Mouse (Mus musculus): ENCODE results near the gene Anks1. TPM values are rescaled to one million over a fixed set of nuclear protein-coding genes. Genes with fewer than 3 reads are reported as not detected.

The Anks1 gene
- polyA plus RNA-seq, 1 experiment from 2014 or later: 19.0 TPM

DNA sequence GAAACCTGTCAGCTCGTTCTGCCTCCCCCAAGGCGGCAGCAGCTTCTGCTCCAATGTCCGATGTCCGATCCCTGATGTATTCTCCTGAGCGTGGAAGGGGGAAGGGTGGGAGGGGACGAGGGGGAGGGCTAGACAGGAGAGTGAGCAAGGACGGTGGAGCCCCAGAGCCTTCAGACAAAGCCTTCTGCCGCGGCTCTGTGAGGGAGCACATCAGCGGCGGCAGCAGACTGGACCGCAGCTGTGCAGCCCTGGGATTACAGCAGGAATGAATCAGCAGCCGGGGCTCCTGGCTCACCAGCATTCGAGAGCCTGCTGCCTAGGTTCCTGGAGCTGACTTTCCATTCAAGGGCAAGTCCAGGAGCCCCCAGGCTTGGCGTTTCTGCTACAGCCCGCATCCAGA lies 131.5 kb downstream of the Anks1 start:
- Histone ChIP-seq H3K9ac (replicated peaks) (no peak overlapping the region), H3K27me3 (peaks cover 3% of the 10 kb centered on the region; the same call in 1 of the 2 replicates), H3K4me1 (replicated peaks) (peaks cover 31% of the 10 kb centered on the region), H3K27ac (peak overlapping the region; percentile 66), H3K36me3 (peaks cover 78% of the 10 kb centered on the region), H3K4me2 (peak overlapping the region; percentile 4; the same call in 1 of the 2 replicates), H3K4me3 (replicated peaks) (no peak overlapping the region), H3K9me3 (no peaks in the 10 kb centered on the region)
- ATAC-seq (ENCODE audit: insufficient number of reproducible peaks, insufficient read depth, low FRiP score, low TSS enrichment, low read depth): no peak
- WGBS: 46% methylated on average over 16 of the region's 16 CpGs

DNA sequence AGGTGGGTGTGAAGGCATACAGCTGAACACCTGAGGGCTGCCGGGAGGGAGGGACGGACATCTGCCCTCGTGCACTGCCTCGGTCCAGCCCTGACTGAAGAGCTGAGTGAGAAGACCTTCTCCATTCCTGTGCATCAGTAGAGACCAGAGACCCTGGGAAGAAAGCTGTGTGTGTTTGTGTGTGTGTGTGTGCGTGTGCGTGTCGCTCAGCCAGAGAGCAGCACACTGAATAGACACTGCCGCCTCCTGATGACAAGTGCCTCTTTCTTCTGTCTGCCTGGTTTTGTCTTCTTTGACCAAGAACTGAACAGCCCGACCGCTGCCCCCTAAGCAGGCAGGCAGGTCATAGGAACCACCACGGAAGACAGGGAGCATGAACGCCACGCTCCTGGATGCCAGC lies 132.2 kb downstream of the Anks1 start:
- peaks cover 3% of the 10 kb centered on the region; the same call in 1 of the 2 replicates for H3K27me3 ChIP-seq
- H3K4me2 ChIP-seq: 0 out of 2 replicates have a peak overlapping the region, but pooled peaks have one; percentile 4
- H3K9ac ChIP-seq (replicated peaks): no peak overlapping the region
- no peak for ATAC-seq (ENCODE audit: insufficient number of reproducible peaks, insufficient read depth, low FRiP score, low TSS enrichment, low read depth)
- no peak overlapping the region for H3K4me3 ChIP-seq (replicated peaks)
- 93% methylated on average over 13 of the region's 13 CpGs for WGBS
- no peak overlapping the region for H3K27ac ChIP-seq
- H3K9me3 ChIP-seq: no peaks in the 10 kb centered on the region
- peaks cover 77% of the 10 kb centered on the region for H3K36me3 ChIP-seq
- peaks cover 31% of the 10 kb centered on the region for H3K4me1 ChIP-seq (replicated peaks)

DNA sequence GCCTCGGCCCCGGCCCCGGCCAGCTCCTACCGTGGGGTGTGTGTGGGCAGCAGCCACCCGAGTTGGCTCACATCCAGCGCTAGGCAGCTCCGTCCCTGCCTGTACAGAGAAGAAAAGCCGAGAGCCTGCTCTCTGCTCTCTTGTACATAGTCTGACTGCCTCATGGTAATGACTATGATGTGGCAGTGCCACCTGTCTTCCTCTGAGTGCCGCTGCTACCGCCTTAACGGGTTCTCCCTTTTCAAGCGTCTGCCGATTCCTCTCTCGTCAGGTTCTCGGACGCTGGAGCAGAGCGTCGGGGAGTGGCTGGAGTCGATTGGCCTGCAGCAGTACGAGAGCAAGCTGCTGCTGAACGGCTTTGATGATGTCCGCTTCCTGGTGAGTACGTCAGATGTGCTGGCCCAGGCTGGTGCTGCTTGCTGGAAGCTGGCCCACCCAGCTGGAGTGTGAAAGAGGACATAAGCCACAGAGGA lies 133.2 kb downstream of the Anks1 start:
- Histone ChIP-seq H3K36me3 (peaks cover 86% of the 10 kb centered on the region), H3K27me3 (peaks cover 3% of the 10 kb centered on the region; the same call in 1 of the 2 replicates), H3K4me1 (replicated peaks) (peaks cover 24% of the 10 kb centered on the region), H3K4me2 (no peak overlapping the region), H3K27ac (0 out of 2 replicates have a peak overlapping the region, but pooled peaks have one; percentile 7), H3K4me3 (replicated peaks) (no peak overlapping the region), H3K9ac (replicated peaks) (no peak overlapping the region), H3K9me3 (no peaks in the 10 kb centered on the region)
- 0 out of 2 replicates have a peak, but pooled peaks have one; percentile 1 for ATAC-seq (ENCODE audit: insufficient number of reproducible peaks, insufficient read depth, low FRiP score, low TSS enrichment, low read depth)
- 53% methylated on average over 23 of the region's 23 CpGs for WGBS

DNA sequence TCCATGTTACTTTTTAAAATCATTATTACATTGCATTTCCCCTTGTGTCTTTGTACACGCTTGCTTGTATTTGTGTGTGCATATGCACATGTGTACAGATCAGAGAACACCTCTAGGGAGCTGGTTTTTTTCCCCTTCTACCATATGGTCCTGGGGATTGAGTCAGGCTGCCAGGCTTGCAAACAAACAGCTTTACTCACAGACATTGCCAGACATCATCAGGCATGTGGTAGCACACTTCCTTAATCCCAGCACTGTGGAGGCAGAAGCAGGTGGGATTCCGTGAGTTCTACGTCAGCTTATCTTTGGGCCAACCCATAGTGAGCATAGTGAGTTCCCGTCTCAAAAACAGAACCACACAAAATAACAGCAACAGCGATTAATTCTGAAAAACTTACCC lies 137.9 kb downstream of the Anks1 start:
- Histone ChIP-seq H3K9me3 (no peaks in the 10 kb centered on the region), H3K27me3 (no peaks in the 10 kb centered on the region), H3K4me2 (no peak overlapping the region), H3K4me3 (replicated peaks) (no peak overlapping the region), H3K36me3 (peaks cover 80% of the 10 kb centered on the region), H3K4me1 (replicated peaks) (peaks cover 6% of the 10 kb centered on the region), H3K9ac (replicated peaks) (no peak overlapping the region), H3K27ac (no peak overlapping the region)
- ATAC-seq (ENCODE audit: insufficient number of reproducible peaks, insufficient read depth, low FRiP score, low TSS enrichment, low read depth): no peak
- 92% methylated on average over 5 of the region's 5 CpGs for WGBS

DNA sequence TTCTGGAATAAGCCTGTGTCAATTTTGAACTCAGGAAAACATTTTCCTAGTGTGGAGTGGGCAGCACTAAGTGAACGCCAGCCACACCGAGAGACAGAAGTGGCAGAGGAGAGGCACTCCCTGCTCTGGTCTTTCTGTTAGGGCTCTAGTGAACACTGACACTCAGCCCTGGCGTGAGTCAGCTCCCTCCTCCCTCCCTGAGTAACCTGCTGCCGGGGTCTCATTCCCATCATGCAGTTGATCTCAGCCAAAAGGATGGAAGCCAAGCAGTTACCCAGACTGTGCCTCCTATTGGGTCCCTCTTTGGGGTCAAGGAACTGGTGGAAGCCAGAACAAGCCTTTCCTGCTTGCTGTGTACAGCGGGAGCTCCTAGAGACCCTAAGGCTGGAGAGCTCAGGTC lies 138.4 kb downstream of the Anks1 start:
- WGBS: 77% methylated on average over 5 of the region's 5 CpGs
- H3K9ac ChIP-seq (replicated peaks): no peak overlapping the region
- H3K4me3 ChIP-seq (replicated peaks): no peak overlapping the region
- H3K27ac ChIP-seq: no peak overlapping the region
- no peaks in the 10 kb centered on the region for H3K9me3 ChIP-seq
- peaks cover 3% of the 10 kb centered on the region; the same call in 1 of the 2 replicates for H3K4me1 ChIP-seq (replicated peaks)
- H3K36me3 ChIP-seq: peaks cover 80% of the 10 kb centered on the region
- H3K4me2 ChIP-seq: no peak overlapping the region
- no peak for ATAC-seq (ENCODE audit: insufficient number of reproducible peaks, insufficient read depth, low FRiP score, low TSS enrichment, low read depth)
- H3K27me3 ChIP-seq: no peaks in the 10 kb centered on the region

DNA sequence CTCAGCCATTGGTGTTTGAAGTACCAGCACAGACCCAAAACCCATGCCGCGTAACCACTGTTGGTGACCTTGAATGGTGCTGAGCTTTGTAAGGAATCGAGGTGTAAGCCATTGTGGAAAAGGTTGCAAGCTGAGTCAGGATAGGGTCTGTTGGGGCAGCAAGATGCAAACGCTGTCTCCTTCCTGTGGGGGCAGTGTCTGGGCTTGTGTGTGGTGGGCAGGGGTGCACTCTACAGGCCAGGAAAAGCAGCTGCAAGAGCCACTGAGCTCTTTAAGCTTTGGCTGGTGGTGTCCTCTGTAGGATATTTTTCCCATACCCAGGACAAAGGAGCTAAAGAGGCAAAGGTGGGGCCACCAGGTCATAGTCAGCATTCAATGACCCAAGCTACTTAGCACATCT lies 139.3 kb downstream of the Anks1 start:
- Histone ChIP-seq H3K9me3 (no peaks in the 10 kb centered on the region), H3K9ac (replicated peaks) (no peak overlapping the region), H3K4me2 (no peak overlapping the region), H3K36me3 (peaks cover 80% of the 10 kb centered on the region), H3K4me1 (replicated peaks) (0 out of 2 replicates have a peak, but pooled peaks cover 3% of the 10 kb centered on the region), H3K27ac (no peak overlapping the region), H3K27me3 (no peaks in the 10 kb centered on the region), H3K4me3 (replicated peaks) (no peak overlapping the region)
- ATAC-seq (ENCODE audit: insufficient number of reproducible peaks, insufficient read depth, low FRiP score, low TSS enrichment, low read depth): no peak
- WGBS: 48% methylated on average over 4 of the region's 4 CpGs

DNA sequence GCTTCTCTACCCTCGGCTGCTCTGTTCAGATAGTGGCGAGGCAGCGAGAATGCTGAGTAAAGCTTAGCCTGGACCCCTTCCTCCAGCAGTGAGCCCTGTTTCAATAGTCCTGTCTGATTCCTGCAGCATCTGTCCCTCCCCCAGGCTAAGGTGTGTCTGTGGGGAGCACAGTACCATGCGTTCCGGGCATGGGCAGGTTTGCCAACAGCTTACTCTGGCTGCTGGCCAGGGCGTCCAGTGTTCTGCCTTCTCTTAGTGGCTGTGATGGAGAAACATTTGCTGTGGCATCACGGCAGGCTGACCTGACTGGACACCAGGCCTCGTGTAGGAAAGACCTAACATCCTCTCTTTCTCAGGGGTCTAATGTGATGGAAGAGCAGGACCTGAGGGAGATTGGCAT lies 141.1 kb downstream of the Anks1 start:
- ATAC-seq (ENCODE audit: insufficient number of reproducible peaks, insufficient read depth, low FRiP score, low TSS enrichment, low read depth): no peak
- H3K4me1 ChIP-seq (replicated peaks): 0 out of 2 replicates have a peak, but pooled peaks cover 3% of the 10 kb centered on the region
- H3K4me2 ChIP-seq: no peak overlapping the region
- H3K27ac ChIP-seq: no peak overlapping the region
- no peak overlapping the region for H3K9ac ChIP-seq (replicated peaks)
- H3K4me3 ChIP-seq (replicated peaks): no peak overlapping the region
- peaks cover 85% of the 10 kb centered on the region for H3K36me3 ChIP-seq
- 92% methylated on average over 8 of the region's 8 CpGs for WGBS
- H3K9me3 ChIP-seq: no peaks in the 10 kb centered on the region
- no peaks in the 10 kb centered on the region for H3K27me3 ChIP-seq

DNA sequence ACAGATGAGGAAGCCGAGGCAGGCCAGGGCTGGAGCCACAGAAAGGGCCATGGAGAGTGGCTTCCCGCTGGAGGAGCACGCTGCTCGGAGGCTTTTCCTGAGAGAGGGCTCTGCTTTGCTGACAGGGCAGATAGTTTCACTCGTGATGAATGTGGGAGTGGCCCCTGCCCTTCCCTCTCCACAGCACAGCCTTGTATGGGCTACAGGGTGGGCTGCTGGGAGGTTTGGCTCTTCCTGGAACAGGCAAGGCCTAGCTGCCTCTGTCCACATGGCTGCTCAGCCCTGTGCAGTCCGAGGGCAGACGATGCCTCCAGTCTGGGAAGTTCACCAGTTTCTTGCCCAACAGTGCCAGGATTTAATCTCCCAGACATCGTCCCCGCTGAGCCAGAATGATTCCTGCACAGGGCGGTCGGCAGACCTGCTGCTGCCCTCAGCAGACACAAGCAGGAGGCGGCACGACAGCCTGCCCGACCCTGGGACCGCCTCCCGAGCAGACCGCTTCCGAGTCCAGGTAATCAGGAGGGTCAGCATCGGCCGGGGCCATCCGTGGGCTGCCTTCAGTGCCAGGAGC lies 143.3 kb downstream of the Anks1 start:
- Histone ChIP-seq H3K4me3 (replicated peaks) (no peak overlapping the region), H3K9ac (replicated peaks) (no peak overlapping the region; the same call in 1 of the 2 replicates), H3K27ac (no peak overlapping the region), H3K36me3 (peaks cover 85% of the 10 kb centered on the region), H3K4me2 (no peak overlapping the region), H3K4me1 (replicated peaks) (0 out of 2 replicates have a peak, but pooled peaks cover 3% of the 10 kb centered on the region), H3K9me3 (no peaks in the 10 kb centered on the region), H3K27me3 (no peaks in the 10 kb centered on the region)
- ATAC-seq (ENCODE audit: insufficient number of reproducible peaks, insufficient read depth, low FRiP score, low TSS enrichment, low read depth): no peak
- WGBS: 77% methylated on average over 21 of the region's 21 CpGs

DNA sequence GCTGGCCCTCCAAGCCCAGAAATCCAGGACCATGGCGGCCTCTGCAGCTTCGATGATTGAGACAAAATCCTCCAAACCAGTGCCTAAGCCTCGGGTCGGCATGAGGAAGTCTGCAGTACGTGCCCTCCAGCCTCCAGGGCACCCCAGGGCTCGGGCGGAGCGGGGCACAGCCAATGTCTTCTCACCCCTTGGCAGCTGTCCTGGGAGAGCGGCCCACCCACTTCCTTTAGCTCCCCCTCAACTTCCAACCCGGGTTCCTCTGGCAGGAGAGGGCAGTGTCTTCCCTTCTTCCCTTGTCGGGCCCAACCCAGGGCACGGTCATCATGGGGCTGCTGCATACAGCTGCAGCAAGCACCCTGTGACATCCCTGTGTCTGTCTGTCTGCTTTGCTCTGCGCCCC lies 149.2 kb downstream of the Anks1 start:
- WGBS: 88% methylated on average over 13 of the region's 13 CpGs
- 0 out of 2 replicates have a peak overlapping the region, but pooled peaks have one; percentile 12 for H3K27ac ChIP-seq

DNA sequence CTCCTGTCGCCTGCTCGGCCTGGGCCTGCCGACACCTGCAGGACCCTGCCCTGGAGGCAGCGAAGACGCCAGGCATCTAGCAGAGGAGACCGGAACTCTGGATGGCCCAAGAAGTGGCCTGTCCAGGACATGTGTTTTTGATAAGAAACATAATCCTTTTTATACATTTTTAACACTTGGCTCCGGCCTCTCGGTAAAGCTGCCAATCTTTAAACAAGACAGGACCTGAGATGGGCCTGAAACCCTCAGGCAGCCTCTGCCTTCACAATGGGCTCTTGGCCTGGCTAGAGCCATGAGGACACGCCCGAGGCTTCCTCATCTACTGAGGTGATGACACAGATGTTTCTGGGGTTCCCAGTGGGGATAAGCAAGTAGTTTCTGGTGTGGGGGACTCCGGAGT lies 151.6 kb downstream of the Anks1 start:
- no peak overlapping the region for H3K4me2 ChIP-seq
- H3K4me3 ChIP-seq (replicated peaks): no peak overlapping the region
- no peak for ATAC-seq (ENCODE audit: insufficient number of reproducible peaks, insufficient read depth, low FRiP score, low TSS enrichment, low read depth)
- peak overlapping the region; percentile 72 for H3K27ac ChIP-seq
- H3K9ac ChIP-seq (replicated peaks): peak overlapping the region; percentile 44; the same call in 1 of the 2 replicates
- H3K36me3 ChIP-seq: peaks cover 60% of the 10 kb centered on the region
- WGBS: 50% methylated on average over 11 of the region's 11 CpGs
- no peaks in the 10 kb centered on the region for H3K9me3 ChIP-seq
- H3K4me1 ChIP-seq (replicated peaks): peaks cover 27% of the 10 kb centered on the region
- no peaks in the 10 kb centered on the region for H3K27me3 ChIP-seq

More for the DNA sequence above, 149.2 kb downstream of the Anks1 start:
- Histone ChIP-seq H3K9me3 (no peaks in the 10 kb centered on the region), H3K9ac (replicated peaks) (no peak overlapping the region), H3K27me3 (no peaks in the 10 kb centered on the region), H3K4me2 (no peak overlapping the region), H3K4me3 (replicated peaks) (no peak overlapping the region), H3K36me3 (peaks cover 80% of the 10 kb centered on the region), H3K4me1 (replicated peaks) (peaks cover 22% of the 10 kb centered on the region)
- no peak for ATAC-seq (ENCODE audit: insufficient number of reproducible peaks, insufficient read depth, low FRiP score, low TSS enrichment, low read depth)

DNA sequence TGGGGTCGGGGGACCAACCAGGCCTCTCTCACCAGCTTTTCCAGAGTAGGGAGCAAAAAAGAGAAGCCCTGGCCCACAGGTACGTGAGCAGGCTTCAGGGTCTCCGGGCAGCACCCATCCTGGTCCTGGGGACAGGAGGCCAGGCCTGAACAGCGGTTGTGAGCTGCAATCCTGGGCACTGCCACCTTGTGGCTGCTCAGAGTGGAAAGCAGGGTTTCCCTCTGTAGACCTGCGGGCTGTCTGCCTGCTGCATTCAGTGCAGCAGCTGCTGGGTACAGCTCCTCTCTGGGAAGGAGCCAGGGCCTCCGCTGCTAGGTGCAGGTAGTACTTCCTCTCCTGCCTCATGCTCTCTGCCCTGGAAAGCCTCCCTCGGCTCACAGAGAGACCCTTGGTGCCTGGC lies 152.4 kb downstream of the Anks1 start:
- WGBS: 54% methylated on average over 7 of the region's 7 CpGs
- peaks cover 27% of the 10 kb centered on the region for H3K4me1 ChIP-seq (replicated peaks)
- 0 out of 2 replicates have a peak overlapping the region, but pooled peaks have one; percentile 19 for H3K9ac ChIP-seq (replicated peaks)
- ATAC-seq (ENCODE audit: insufficient number of reproducible peaks, insufficient read depth, low FRiP score, low TSS enrichment, low read depth): no peak
- no peaks in the 10 kb centered on the region for H3K27me3 ChIP-seq
- H3K36me3 ChIP-seq: peaks cover 52% of the 10 kb centered on the region
- H3K4me2 ChIP-seq: no peak overlapping the region
- H3K4me3 ChIP-seq (replicated peaks): no peak overlapping the region
- H3K27ac ChIP-seq: peak overlapping the region; percentile 72; the same call in 1 of the 2 replicates
- H3K9me3 ChIP-seq: no peaks in the 10 kb centered on the region

Data from limb, embryonic 12.5 days (tissue).